Mouse (Mus musculus) MEL (cell line): ENCODE results near the gene St6galnac3. TPM values are rescaled to one million over a fixed set of nuclear protein-coding genes. Genes with fewer than 3 reads are reported as not detected.

Experiments
- DNase-seq: peaks from one replicate; pipeline ENCODE4 v3.0.0; 2011; ENCODE audit warnings: low read depth, low spot score
- H3K27ac ChIP-seq: 2 replicates; pipeline ENCODE4 v1.5.1; 2012; ENCODE audit warnings: low read depth, mild to moderate bottlenecking, control low read depth, low read length, moderate library complexity; ENCODE audit not compliant: control insufficient read depth
- H3K27me3 ChIP-seq, 2 experiments: fragments of 150-350 bp in 1 of 2; sonication (generic) in 1 of 2; 2 replicates each; pipeline ENCODE4 v1.6.1; 2012; ENCODE audit warnings: low read length in 2 of 2, mild to moderate bottlenecking in 2 of 2, improper control_type of control experiment in 1 of 2, moderate library complexity in 1 of 2; ENCODE audit not compliant: insufficient read depth in 2 of 2, control insufficient read depth in 1 of 2
- H3K36me3 ChIP-seq, 2 experiments: 2 replicates each; pipeline ENCODE4 v1.6.1; 2012 to 2014; ENCODE audit warnings: low read length in 2 of 2, improper control_type of control experiment in 1 of 2, inconsistent platforms in 1 of 2, mild to moderate bottlenecking in 1 of 2; ENCODE audit not compliant: insufficient read depth in 2 of 2, control insufficient read depth in 1 of 2
- H3K4me1 ChIP-seq, 2 experiments: fragments of 150-350 bp in 1 of 2; sonication (generic) in 1 of 2; 2 replicates each; pipeline ENCODE4 v1.6.1; 2012; ENCODE audit warnings: low read length in 2 of 2, improper control_type of control experiment in 1 of 2, mild to moderate bottlenecking in 1 of 2; ENCODE audit not compliant: insufficient read depth in 2 of 2, control insufficient read depth in 1 of 2
- H3K4me3 ChIP-seq, 2 experiments: fragments of 150-350 bp in 1 of 2; sonication (generic) in 1 of 2; 2 replicates each; pipeline ENCODE4 v1.5.1; 2012; ENCODE audit warnings: low read depth in 2 of 2, low read length in 2 of 2, mild to moderate bottlenecking in 2 of 2, moderate library complexity in 2 of 2, control low read depth in 1 of 2, improper control_type of control experiment in 1 of 2; ENCODE audit not compliant: control insufficient read depth in 1 of 2, insufficient read depth in 1 of 2
- H3K79me2 ChIP-seq: 2 replicates; pipeline ENCODE4 v1.6.1; 2012; ENCODE audit warnings: mild to moderate bottlenecking, low read length, moderate library complexity; ENCODE audit not compliant: control insufficient read depth, poor library complexity, insufficient read depth
- H3K9ac ChIP-seq: 2 replicates; pipeline ENCODE4 v1.6.1; 2012; ENCODE audit warnings: low read depth, mild to moderate bottlenecking, control low read depth, low read length, moderate library complexity; ENCODE audit not compliant: control insufficient read depth, poor library complexity, severe bottlenecking
- H3K9me3 ChIP-seq: fragments of 150-350 bp; sonication (generic); replicated peaks from 2 replicates; pipeline ENCODE4 v1.6.1; 2012; ENCODE audit warnings: mild to moderate bottlenecking, low read length, improper control_type of control experiment, moderate library complexity; ENCODE audit not compliant: insufficient read depth
- BHLHE40 ChIP-seq: IDR thresholded peaks from 2 replicates; pipeline ENCODE4 v1.6.1; 2012; ENCODE audit warnings: low read depth, mild to moderate bottlenecking, inconsistent platforms, low read length, improper control_type of control experiment, borderline replicate concordance
- CHD2 ChIP-seq: IDR thresholded peaks from 2 replicates; pipeline ENCODE4 v1.6.1; 2011; ENCODE audit warnings: low read length, improper control_type of control experiment
- E2F4 ChIP-seq: IDR thresholded peaks from 2 replicates; pipeline ENCODE4 v1.6.1; 2011; ENCODE audit warnings: low read depth, low read length, improper control_type of control experiment, borderline replicate concordance
- EP300 ChIP-seq, 2 experiments: IDR thresholded peaks; 2 replicates each; pipeline ENCODE4 v1.6.1; 2011; ENCODE audit warnings: improper control_type of control experiment in 2 of 2, low read length in 2 of 2, low read depth in 1 of 2, mild to moderate bottlenecking in 1 of 2
- GABPA ChIP-seq: IDR thresholded peaks from 2 replicates; pipeline ENCODE4 v1.6.1; 2012; ENCODE audit warnings: low read depth, mild to moderate bottlenecking, inconsistent platforms, low read length, improper control_type of control experiment, moderate library complexity
- HCFC1 ChIP-seq: IDR thresholded peaks from 2 replicates; pipeline ENCODE4 v1.6.1; 2012; ENCODE audit warnings: low read depth, mild to moderate bottlenecking, inconsistent platforms, low read length, improper control_type of control experiment, moderate library complexity
- JUND ChIP-seq: IDR thresholded peaks from 2 replicates; pipeline ENCODE4 v1.6.1; 2011; ENCODE audit warnings: low read depth, mild to moderate bottlenecking, improper control_type of control experiment, low read length
- MAFK ChIP-seq: IDR thresholded peaks from 2 replicates; pipeline ENCODE4 v1.6.1; 2011; ENCODE audit warnings: low read depth, mild to moderate bottlenecking, low read length, improper control_type of control experiment, borderline replicate concordance
- MAX ChIP-seq: IDR thresholded peaks from 2 replicates; pipeline ENCODE4 v1.6.1; 2011; ENCODE audit warnings: low read length, improper control_type of control experiment
- MAZ ChIP-seq: IDR thresholded peaks from 2 replicates; pipeline ENCODE4 v1.6.1; 2012; ENCODE audit warnings: low read depth, mild to moderate bottlenecking, inconsistent platforms, low read length, improper control_type of control experiment
- MEF2A ChIP-seq: IDR thresholded peaks from 2 replicates; pipeline ENCODE4 v1.6.1; 2014; ENCODE audit warnings: low read depth, mild to moderate bottlenecking, inconsistent platforms, low read length, improper control_type of control experiment; ENCODE audit not compliant: poor library complexity, insufficient replicate concordance, severe bottlenecking; ENCODE audit errors: extremely low read depth
- MYC ChIP-seq: IDR thresholded peaks from 2 replicates; pipeline ENCODE4 v1.6.1; 2011; ENCODE audit warnings: low read depth, mild to moderate bottlenecking, low read length, improper control_type of control experiment, moderate library complexity
- POLR2A ChIP-seq, 2 experiments: IDR thresholded peaks; 2 replicates each; pipeline ENCODE4 v1.6.1; 2011 to 2012; ENCODE audit warnings: low read length in 2 of 2, mild to moderate bottlenecking in 2 of 2, control low read depth in 1 of 2, improper control_type of control experiment in 1 of 2, low read depth in 1 of 2, moderate library complexity in 1 of 2; ENCODE audit not compliant: control insufficient read depth in 1 of 2, insufficient read depth in 1 of 2, poor library complexity in 1 of 2
- POLR2AphosphoS2 ChIP-seq: IDR thresholded peaks from 2 replicates; pipeline ENCODE4 v1.6.1; 2011; ENCODE audit warnings: low read length, improper control_type of control experiment
- POLR2AphosphoS5 ChIP-seq: IDR thresholded peaks from 2 replicates; pipeline ENCODE4 v1.6.1; 2012; ENCODE audit warnings: low read depth, borderline replicate concordance, mild to moderate bottlenecking, inconsistent platforms, low read length, moderate library complexity, mixed read lengths
- SMC3 ChIP-seq: IDR thresholded peaks from 2 replicates; pipeline ENCODE4 v1.6.1; 2011; ENCODE audit warnings: low read depth, low read length, improper control_type of control experiment
- TCF12 ChIP-seq: IDR thresholded peaks from 2 replicates; pipeline ENCODE4 v1.6.1; 2014; ENCODE audit warnings: low read depth, mild to moderate bottlenecking, inconsistent platforms, low read length, improper control_type of control experiment, moderate library complexity
- USF2 ChIP-seq, 2 experiments: IDR thresholded peaks; 2 replicates each; pipeline ENCODE4 v1.6.1; 2011 to 2012; ENCODE audit warnings: improper control_type of control experiment in 2 of 2, low read length in 2 of 2, borderline replicate concordance in 1 of 2, inconsistent platforms in 1 of 2, low read depth in 1 of 2, mild to moderate bottlenecking in 1 of 2; ENCODE audit not compliant: insufficient read depth in 1 of 2
- polyA plus RNA-seq, 2 experiments: library from polyadenylated mRNA; stranded (reverse) in 1 of 2; unstranded in 1 of 2; fragments of >175 nt in 1 of 2; fragments of >200 nt in 1 of 2; gene quantifications; 2 replicates each; pipeline versions ENCODE4 v1.2.1 to v1.2.4; 2012; ENCODE audit warnings: low replicate concordance in 2 of 2, low read depth in 1 of 2; ENCODE audit not compliant: insufficient read length in 2 of 2, insufficient read depth in 1 of 2, missing spikeins in 1 of 2
- total RNA-seq: library from RNA; depleted of rRNA; stranded (reverse); fragments of 300-350 nt; gene quantifications from 2 replicates; pipeline ENCODE4 v1.2.3, GENCODE M21; 2012

Gene St6galnac3
- total and polyA plus RNA-seq, 3 experiments = 7.8 to 11.4 TPM; not detected in 1

GRCm38 (mm10) chr3:153662796-153663195, 62.2 kb downstream of the St6galnac3 start:
- Histone ChIP-seq H3K36me3 (peaks cover 0 to 24% of the 10 kb centered on the region in 2 experiments; a peak in 2 of 4 replicates), H3K4me1 (peaks cover 14 to 29% of the 10 kb centered on the region in 2 experiments), H3K9ac (no peak overlapping the region), H3K27ac (peak overlapping the region; percentile 66), H3K27me3 (no peaks in the 10 kb centered on the region), H3K9me3 (no peaks in the 10 kb centered on the region), H3K79me2 (no peaks in the 10 kb centered on the region), H3K4me3 (no peak overlapping the region)
- no peak for DNase-seq
- TF ChIP-seq CHD2 (no peak), POLR2AphosphoS2 (no peak), POLR2A (IDR thresholded peaks at IDR 0.05; ENCODE audit: control insufficient read depth in 1 of 2, insufficient read depth in 1 of 2, low read depth in 1 of 2, low read length in 2 of 2, poor library complexity in 1 of 2) (no peak), BHLHE40 (no peak)

GRCm38 (mm10) chr3:153661927-153662326, 63.0 kb downstream of the St6galnac3 start:
- Histone ChIP-seq H3K36me3 (peaks cover 0 to 24% of the 10 kb centered on the region in 2 experiments; a peak in 2 of 4 replicates), H3K9ac (no peak overlapping the region), H3K27ac (no peak overlapping the region), H3K4me3 (no peak overlapping the region), H3K4me1 (peaks cover 14 to 29% of the 10 kb centered on the region in 2 experiments), H3K27me3 (no peaks in the 10 kb centered on the region), H3K79me2 (no peaks in the 10 kb centered on the region), H3K9me3 (no peaks in the 10 kb centered on the region)
- no peak for DNase-seq
- TF ChIP-seq EP300 (IDR thresholded peaks at IDR 0.05; ENCODE audit: low read depth in 1 of 2, low read length in 2 of 2) (no peak), POLR2AphosphoS5 (no peak), MEF2A (no peak), SMC3 (no peak), JUND (no peak), HCFC1 (no peak), GABPA (no peak), TCF12 (no peak), BHLHE40 (no peak), MAZ (no peak)

GRCm38 (mm10) chr3:153659575-153660168, 65.3 kb downstream of the St6galnac3 start:
- no peak overlapping the region for H3K9ac ChIP-seq
- H3K79me2 ChIP-seq = no peaks in the 10 kb centered on the region
- peaks cover 12 to 20% of the 10 kb centered on the region in 2 experiments for H3K4me1 ChIP-seq
- H3K4me3 ChIP-seq = no peak overlapping the region
- DNase-seq = no peak
- TF ChIP-seq MAX = no peak
- no peak for TF ChIP-seq MYC
- no peak for TF ChIP-seq USF2 (IDR thresholded peaks at IDR 0.05; ENCODE audit: borderline replicate concordance in 1 of 2, insufficient read depth in 1 of 2, low read depth in 1 of 2, low read length in 2 of 2)
- TF ChIP-seq E2F4 = no peak
- no peak for TF ChIP-seq MAZ
- no peak for TF ChIP-seq MAFK
- H3K27ac ChIP-seq = no peak overlapping the region
- H3K36me3 ChIP-seq = peaks cover 0 to 17% of the 10 kb centered on the region in 2 experiments; a peak in 2 of 4 replicates
- H3K9me3 ChIP-seq = no peaks in the 10 kb centered on the region
- H3K27me3 ChIP-seq = no peaks in the 10 kb centered on the region
